ENCODE assay signal across 10 mouse cellular contexts in the genomic region with DNA sequence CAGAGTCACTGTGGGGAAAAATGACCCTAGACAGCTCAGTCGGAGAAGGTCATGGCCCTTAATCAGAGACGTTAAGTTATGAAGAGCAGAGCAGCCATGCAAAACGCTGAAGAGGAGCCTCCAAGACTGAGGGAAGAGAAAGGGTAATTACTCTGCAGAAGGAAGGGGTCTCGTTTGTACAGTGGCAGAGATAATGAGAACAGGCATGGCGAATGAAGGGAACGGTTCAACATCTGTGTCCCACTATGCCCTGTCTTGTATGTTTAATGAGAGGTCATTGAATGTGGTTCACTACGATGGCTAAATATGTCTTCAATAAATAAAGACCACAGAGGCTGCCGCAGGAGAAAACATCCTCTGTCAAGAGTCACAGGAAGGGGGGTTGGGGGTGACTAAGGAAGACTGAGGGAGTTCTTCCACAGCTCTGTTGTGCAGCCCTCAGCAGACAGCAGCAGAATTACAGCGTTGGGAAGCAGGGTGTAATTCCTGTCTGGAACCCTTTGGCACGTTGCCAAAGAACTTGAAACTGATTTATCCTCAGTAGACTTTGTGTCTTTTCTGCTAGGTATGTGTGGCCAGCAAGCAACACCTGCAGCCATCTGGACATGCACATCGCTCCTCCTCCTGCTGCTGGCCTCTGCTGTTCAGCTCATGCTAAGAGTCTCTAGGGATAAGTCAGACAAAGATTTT.
A peak's percentile ranks its signal among the peaks of the same experiment; 100 is the strongest.
DNase-seq lines count a peak whose midpoint lies in the region; ATAC-seq lines count a peak whose summit lies in the region.
"Had no signal": no experiment of that assay in that cellular context is flagged by ENCODE, and none has a peak within 500 bp of the region (broad histone marks: within the 10 kb centered on the region; RNA-seq: fewer than 3 reads in every experiment).

No protein-coding gene starts in this region.

- DNase-seq in heart, adult 8-10 months (ENCODE audit: low spot score): peak; percentile 32
- no peak for DNase-seq in heart, embryonic 10.5 days (ENCODE audit: low spot score)
- peak; percentile 29 for DNase-seq in neural tube, embryonic 10.5 days (ENCODE audit: extremely low spot score, low spot score)
- no peak for DNase-seq in urinary bladder, adult 18-20 months (ENCODE audit: low spot score in 2 of 2)
- DNase-seq in spleen, postnatal 4 days (ENCODE audit: low spot score in 2 of 2): no peak
- DNase-seq in ovary, postnatal 14 days (ENCODE audit: low spot score): no peak
- DNase-seq: gastrocnemius, adult 2 months had no signal

- no peak overlapping the region for H3K9ac ChIP-seq in embryonic facial prominence, embryonic 15.5 days
- no peak overlapping the region for H3K9ac ChIP-seq in kidney, embryonic 16.5 days (replicated peaks; ENCODE audit: low read length)
- H3K9ac ChIP-seq: liver, embryonic 14.5 days had no signal

- H3K27me3 ChIP-seq in heart, embryonic 10.5 days (ENCODE audit: insufficient read depth, poor library complexity, severe bottlenecking): no peaks in the 10 kb centered on the region
- H3K27me3 ChIP-seq in embryonic facial prominence, embryonic 15.5 days: no peaks in the 10 kb centered on the region
- H3K27me3 ChIP-seq in kidney, embryonic 16.5 days (ENCODE audit: insufficient read depth, low read length): no peaks in the 10 kb centered on the region

- no peak overlapping the region for H3K27ac ChIP-seq in heart, embryonic 10.5 days
- H3K27ac ChIP-seq in embryonic facial prominence, embryonic 15.5 days (replicated peaks): no peak overlapping the region
- H3K27ac ChIP-seq in kidney, embryonic 16.5 days (ENCODE audit: low read length): no peak overlapping the region
- H3K27ac ChIP-seq: gastrocnemius, adult 2 months; liver, embryonic 14.5 days had no signal

- H3K4me3 ChIP-seq in heart, embryonic 10.5 days: no peak overlapping the region
- no peak overlapping the region for H3K4me3 ChIP-seq in embryonic facial prominence, embryonic 15.5 days (replicated peaks)
- H3K4me3 ChIP-seq in kidney, embryonic 16.5 days (ENCODE audit: low read length): no peak overlapping the region
- H3K4me3 ChIP-seq: gastrocnemius, adult 2 months had no signal

- H3K4me1 ChIP-seq in heart, embryonic 10.5 days: no peaks in the 10 kb centered on the region
- H3K4me1 ChIP-seq in embryonic facial prominence, embryonic 15.5 days: peaks cover 12% of the 10 kb centered on the region
- H3K4me1 ChIP-seq in kidney, embryonic 16.5 days (ENCODE audit: insufficient read depth, low read length): peaks cover 14% of the 10 kb centered on the region

- H3K36me3 ChIP-seq in heart, embryonic 10.5 days: no peaks in the 10 kb centered on the region
- H3K36me3 ChIP-seq in embryonic facial prominence, embryonic 15.5 days: no peaks in the 10 kb centered on the region
- H3K36me3 ChIP-seq in kidney, embryonic 16.5 days (ENCODE audit: insufficient read depth, low read length): no peaks in the 10 kb centered on the region

- 62% methylated on average over 11 of the region's 11 CpGs for WGBS in heart, embryonic 10.5 days
- WGBS in embryonic facial prominence, embryonic 15.5 days: 15% methylated on average over 11 of the region's 11 CpGs
- WGBS in kidney, embryonic 16.5 days: 17% methylated on average over 11 of the region's 11 CpGs

- no peaks in the 10 kb centered on the region for H3K9me3 ChIP-seq in heart, embryonic 10.5 days
- H3K9me3 ChIP-seq in embryonic facial prominence, embryonic 15.5 days (replicated peaks): no peaks in the 10 kb centered on the region
- no peaks in the 10 kb centered on the region for H3K9me3 ChIP-seq in kidney, embryonic 16.5 days (ENCODE audit: low read length)

- H3K4me2 ChIP-seq in embryonic facial prominence, embryonic 15.5 days (replicated peaks): no peak overlapping the region
- peak overlapping the region; percentile 15; the same call in 1 of the 2 replicates for H3K4me2 ChIP-seq in kidney, embryonic 16.5 days (replicated peaks; ENCODE audit: low read depth, low read length)

- ATAC-seq in embryonic facial prominence, embryonic 15.5 days (ENCODE audit: insufficient number of reproducible peaks, low FRiP score, low TSS enrichment, low read depth): peak; percentile 78
- ATAC-seq in kidney, embryonic 16.5 days (ENCODE audit: low FRiP score, low TSS enrichment): peak; percentile 91

Comparison
In these comparisons a context has a peak if more than half of its experiments do, and no peak if none do; other contexts are left out.
1. DNase-seq: peak in heart, adult 8-10 months (single experiment) and neural tube, embryonic 10.5 days (single experiment); none in heart, embryonic 10.5 days (single experiment), urinary bladder, adult 18-20 months (0 of 2), spleen, postnatal 4 days (0 of 2) and ovary, postnatal 14 days (single experiment).